Mouse (Mus musculus) c-Kit-positive CD71-positive TER-119-negative erythroid progenitor cells, embryonic 14.5 days (primary cell): ENCODE data around the gene Zfp94.

Source experiments
- DNase-seq: peaks from one replicate; pipeline ENCODE4 v3.0.0-alpha.2; 2013; ENCODE audit warnings: low read depth

The Zfp94 gene

DNA sequence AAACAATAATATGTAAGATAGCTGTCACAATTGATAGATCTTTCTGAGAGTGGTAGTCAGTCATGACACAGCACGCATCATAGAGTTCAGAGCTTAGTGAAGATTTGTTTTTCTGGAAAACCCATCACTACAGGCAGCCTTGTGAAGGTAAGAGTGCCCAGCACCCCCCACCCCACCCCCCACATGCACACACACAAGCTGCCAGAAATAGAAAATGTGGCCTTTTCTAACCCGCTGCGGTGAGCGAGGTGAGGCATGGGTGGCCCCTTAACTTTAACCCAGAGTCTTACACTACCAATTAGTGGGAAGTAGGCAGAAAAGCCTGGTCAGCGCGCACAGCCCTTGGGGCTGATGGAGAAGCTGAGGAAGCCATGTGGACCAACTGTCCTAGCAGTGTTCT, 45.3 kb downstream of the Zfp94 start:
- DNase-seq, result no peak

DNA sequence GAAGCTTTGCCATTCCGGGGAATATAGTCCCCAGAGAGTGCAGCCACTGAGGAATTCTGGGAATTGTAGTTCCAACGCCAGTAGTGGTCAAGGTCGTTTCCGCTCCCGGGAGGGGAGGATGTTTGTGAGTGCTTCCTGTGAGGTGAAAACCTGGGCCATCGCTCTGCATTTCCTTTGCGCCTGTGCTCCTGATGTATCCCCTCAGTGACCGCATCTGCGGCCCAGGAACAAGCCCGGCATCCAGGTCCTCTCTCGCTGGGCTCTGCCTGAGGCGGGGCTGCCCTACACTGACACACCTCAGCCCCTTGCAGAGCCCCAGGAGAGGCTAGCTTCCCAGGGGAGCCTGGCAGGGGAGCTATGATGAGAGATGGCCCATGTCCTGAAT, 46.2 kb downstream of the Zfp94 start, which contains the start of gene Zfp93:
Zfp93 (plus strand) TSS at position 133 of the 385 bp plus-strand sequence.
- peak; percentile 50 for DNase-seq

DNA sequence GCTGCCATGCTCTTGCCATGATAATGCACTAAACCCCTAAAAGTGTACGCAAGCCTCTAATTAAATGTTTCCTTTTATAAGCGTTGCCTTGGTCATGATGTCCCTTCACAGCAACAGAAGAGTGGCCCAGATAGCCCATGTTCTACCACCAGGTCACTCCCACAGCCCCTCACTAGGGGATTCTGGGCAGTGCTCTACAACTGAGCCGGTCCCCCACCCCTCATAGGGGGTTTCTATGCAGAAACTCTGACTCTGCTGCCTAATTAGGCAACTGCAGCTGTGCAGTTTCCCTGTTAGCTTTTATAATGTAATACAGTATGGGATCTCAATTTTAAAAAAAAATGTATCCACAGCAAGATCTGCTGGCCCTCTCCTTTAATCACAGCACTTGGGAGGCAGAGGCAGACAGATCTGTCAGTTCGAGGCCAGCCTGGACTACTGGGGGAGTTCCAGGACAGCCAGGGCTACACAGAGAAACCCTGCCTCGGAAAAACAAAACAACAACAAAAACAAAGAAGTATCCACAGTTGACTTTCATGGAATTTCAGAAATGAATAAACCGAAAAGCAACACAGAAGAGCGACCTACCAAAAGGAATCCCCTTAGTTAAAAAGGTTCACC, 46.7 kb downstream of the Zfp94 start:
- no peak for DNase-seq

DNA sequence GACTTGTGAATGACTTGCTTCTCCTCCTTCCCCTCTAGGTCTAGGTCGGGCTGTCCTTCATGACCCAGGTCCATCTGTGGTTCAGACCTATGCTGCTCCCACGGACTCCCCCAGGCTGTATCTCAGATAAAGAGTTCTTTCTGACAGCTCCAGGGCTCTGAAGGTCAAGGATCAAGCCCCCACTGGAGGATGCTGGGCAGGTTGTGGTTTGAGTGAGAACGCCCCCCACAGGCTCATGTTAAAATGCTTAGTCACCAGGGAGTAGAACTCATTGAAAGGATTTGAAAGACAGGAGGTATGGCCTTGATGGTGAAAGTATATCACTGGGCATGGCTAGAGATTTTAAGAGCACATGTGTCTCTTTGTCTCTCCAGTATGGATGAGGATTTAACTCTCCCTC, 47.2 kb downstream of the Zfp94 start:
- DNase-seq, result no peak

DNA sequence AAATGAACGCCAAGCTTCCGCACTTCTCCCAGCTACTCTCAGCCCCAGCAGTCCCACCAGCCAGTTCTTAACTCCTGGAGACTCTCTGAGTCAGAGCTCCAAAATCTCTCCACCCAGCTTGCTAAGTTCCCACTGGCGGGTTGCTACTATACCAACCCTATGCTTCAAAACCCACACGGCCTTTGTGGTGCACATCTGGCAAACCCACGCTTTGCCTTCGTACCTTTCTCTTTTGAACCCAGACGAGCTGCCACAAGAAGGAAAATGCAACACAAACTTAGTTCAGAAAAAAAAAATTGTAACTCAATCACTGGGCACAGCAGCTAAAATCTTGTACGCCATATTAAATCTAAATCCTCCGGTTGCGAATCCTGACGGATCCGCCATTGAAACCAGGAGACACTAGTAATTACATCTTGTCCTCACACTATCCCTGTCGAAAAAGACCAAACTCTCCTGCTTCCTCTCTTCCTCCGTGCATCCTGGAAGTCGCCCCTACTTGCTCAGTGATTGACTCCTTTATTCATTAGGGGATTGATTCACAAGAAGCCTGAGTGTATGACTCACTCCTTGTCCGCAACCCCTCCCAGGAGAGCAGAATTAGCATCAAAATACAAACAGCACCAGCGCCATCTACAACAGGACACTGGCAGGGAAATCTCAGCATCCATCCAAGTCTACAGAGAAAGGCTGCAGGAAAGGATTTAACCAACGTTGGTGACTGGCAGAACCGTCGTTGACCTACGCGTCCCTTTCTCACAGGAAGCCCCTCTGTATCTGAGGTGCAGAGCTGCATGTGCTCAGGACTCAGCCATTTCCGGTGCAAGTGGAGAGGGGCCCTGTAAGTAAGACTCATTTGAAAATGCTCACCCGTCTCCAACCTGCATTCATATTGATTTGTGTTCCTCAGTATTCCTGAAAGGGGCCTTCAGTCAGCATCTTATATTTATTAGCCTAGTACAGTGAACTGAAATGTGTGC, 48.0 kb downstream of the Zfp94 start:
- DNase-seq, result no peak

DNA sequence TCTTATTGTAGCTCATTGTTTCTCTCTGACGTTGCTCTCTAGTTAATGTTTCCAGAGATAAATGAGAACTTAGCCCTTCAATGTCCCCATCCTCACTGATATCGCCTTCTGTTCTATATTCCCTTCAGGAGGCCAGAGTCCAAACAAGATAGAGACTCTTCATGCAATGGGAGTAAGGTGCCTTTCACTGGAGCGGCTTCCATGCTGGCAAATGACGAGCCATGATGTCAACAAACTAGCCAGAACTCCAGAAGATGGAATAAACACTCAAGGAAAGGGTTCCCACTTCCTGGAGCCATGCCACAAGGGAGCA, 56.5 kb downstream of the Zfp94 start:
- DNase-seq, result no peak

DNA sequence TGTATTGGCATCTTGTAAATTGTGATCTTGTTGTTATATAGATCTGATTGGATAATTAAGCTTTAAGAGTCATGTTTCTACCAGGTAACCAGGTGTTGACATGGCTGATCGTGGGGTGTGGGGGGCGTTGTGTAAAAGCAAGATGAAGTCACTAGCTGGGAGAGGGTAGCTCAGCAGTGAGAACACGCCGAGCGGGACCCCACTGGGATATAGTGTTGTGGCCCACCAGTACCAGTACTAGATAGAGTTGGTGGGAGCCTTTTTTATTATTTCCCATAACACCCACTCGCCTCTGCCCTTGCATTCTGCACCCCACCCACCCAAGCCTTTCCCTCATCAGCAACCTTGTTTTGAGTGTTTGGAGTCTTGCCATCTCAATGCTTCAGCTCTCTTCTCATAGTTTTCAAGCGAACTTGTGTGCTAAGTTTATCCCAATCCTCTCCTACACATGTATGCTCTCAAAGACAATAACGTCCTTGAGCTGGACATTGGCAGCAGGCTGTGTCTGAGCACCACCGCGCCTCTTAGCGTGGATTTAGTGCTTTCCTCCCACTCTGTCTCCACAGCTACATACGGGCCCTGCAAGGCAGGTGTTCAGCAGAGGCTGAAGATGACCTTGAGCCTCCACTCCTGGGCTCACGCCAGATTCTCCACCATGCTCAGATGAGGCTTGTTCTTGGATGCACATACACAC, 57.0 kb downstream of the Zfp94 start:
- no peak for DNase-seq

DNA sequence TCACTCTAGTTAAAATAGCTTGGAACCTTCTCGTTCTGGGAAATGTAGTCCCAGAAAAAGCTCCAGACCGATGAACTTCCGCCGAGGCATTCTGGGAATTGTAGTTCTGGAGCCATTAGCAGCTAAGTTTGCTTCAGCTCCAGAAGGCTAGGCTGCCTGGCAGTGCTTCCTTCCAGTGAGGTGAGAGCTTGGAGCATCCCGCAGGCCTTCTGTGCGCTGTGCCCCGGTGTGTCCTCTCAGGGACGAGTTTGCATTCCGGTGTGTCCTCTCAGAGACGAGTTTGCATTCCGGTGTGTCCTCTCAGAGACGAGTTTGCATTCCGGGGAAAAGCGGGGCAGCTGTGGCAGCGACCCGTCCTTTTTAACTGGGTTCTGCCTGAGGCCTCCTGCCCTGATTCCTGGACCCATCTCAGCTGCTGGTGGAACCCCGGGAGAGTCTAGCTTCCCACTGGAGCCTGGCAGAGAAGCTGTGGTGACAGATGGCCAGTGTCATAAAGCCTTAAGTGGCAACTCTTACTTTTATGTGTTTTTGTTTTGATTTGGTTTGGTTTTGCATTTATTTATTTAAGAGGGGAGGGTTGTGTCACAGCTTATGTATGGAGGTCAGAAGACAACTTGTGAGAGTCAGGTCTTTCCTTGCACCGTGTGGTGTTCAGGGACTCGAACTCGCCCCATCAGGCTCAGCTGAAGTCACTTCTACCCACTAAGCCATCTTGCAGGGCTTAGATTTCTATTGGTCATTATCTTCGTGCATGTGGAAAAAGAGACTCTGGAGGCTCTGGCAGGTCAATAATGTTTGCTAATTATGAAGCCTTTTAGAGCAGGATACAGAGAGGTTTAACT, 61.6 kb downstream of the Zfp94 start, which contains the start of gene Zfp108:
Zfp108 (plus strand) TSS at position 162 of the 842 bp plus-strand sequence.
- DNase-seq, result peak; percentile 57

DNA sequence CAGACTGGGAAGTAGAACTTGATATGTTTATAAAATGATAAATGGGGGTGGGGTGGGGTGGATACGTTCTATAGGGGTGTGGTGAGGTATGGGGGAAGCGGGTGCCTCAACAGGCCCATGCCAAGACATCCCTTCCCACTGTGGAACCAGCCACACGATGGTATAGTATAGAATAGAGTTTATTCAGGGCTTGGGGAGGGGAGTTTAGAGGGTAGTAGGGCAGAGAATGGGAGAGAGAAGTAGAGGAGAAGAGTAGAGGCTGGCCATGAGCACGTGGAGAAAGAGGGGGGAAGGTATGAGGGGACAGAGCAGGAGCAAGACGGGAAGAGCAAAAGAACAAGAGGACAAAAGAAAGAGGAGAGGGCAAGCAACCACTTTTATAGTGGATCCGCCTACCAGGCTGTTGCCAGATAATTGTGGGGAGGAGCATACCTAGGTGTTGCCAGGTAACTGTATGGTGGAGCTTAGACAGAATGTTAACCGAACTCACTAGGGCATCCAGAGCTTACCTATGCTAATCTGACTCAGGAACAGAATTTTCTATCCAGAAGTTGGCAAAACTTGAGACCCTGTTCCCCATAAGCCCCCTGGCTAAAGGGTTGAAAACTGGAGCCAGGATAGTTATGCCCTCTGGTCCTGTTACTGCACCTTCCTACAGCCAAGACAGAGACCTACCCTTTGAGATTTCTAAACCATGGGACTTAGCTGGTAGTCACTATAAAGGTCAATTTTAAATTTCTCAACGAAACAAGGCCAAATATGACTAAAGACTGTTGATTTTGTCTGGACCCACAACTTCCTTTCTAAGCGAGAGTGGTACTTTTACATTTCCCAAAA, 62.5 kb downstream of the Zfp94 start:
- DNase-seq, result no peak
